Mouse (Mus musculus) forebrain, embryonic 12.5 days (tissue): ENCODE results near the gene St3gal5. TPM values are rescaled to one million over a fixed set of nuclear protein-coding genes. Genes with fewer than 3 reads are reported as not detected.
"Not testable (repeated sequence)": the region's sequence is repeated elsewhere in the genome, so short reads cannot be mapped to it uniquely, and the experiment has no call there.

Experiments used
- ATAC-seq: fragments of 200-750 bp; cut with Nextera tagmentation; 2 replicates; pipeline ENCODE4 v1.8.0; 2017; ENCODE audit warnings: moderate TSS enrichment; ENCODE audit not compliant: low FRiP score
- H3K27ac ChIP-seq: fragments of 300-500 bp; sonication (generic); 2 replicates; pipeline ENCODE4 v1.5.1; 2016; ENCODE audit warnings: mild to moderate bottlenecking
- H3K27me3 ChIP-seq: fragments of 300-500 bp; sonication (generic); 2 replicates; pipeline ENCODE4 v1.6.1; 2016; ENCODE audit warnings: mild to moderate bottlenecking
- H3K36me3 ChIP-seq: fragments of 300-500 bp; sonication (generic); replicated peaks from 2 replicates; pipeline ENCODE4 v1.6.1; 2016; ENCODE audit warnings: mild to moderate bottlenecking
- H3K4me1 ChIP-seq: fragments of 300-500 bp; sonication (generic); 2 replicates; pipeline ENCODE4 v1.6.1; 2016
- H3K4me2 ChIP-seq: fragments of 300-500 bp; sonication (generic); 2 replicates; pipeline ENCODE4 v1.6.1; 2016; ENCODE audit warnings: mild to moderate bottlenecking, moderate library complexity
- H3K4me3 ChIP-seq: fragments of 300-500 bp; sonication (generic); replicated peaks from 2 replicates; pipeline ENCODE4 v1.5.1; 2016; ENCODE audit warnings: mild to moderate bottlenecking
- H3K9ac ChIP-seq: fragments of 300-500 bp; sonication (generic); 2 replicates; pipeline ENCODE4 v1.6.1; 2016; ENCODE audit warnings: mild to moderate bottlenecking
- H3K9me3 ChIP-seq: fragments of 300-500 bp; sonication (generic); 2 replicates; pipeline ENCODE4 v1.6.1; 2016
- WGBS: fragments of 180-500 bp; shearing (Covaris S2); methylation state at CpG from one replicate; pipeline ENCODE4 v1.1.7; 2016; 5-methylcytosine and 5-hydroxymethylcytosine counted together
- polyA plus RNA-seq: library from polyadenylated mRNA; unstranded; fragments of >200 nt; fragmentation: Nextera tagmentation; extraction: Ambion mirVana; gene quantifications from 2 replicates; pipeline ENCODE4 v1.2.1, GENCODE M21; 2016

The St3gal5 gene
- 34.1 and 37.1 TPM in 2 replicates for polyA plus RNA-seq

- peak within 1 kb of the TSS; percentile 83 for H3K27ac ChIP-seq
Observed at GRCm38 (mm10) chr6:72097181-72097995, at the start of gene St3gal5. Gene St3gal5 (plus strand): TSS chr6:72097592.

GRCm38 (mm10) chr6:72048643-72049042 is 48.7 kb upstream of the St3gal5 start:
- no peak overlapping the region for H3K27ac ChIP-seq
- H3K4me1 ChIP-seq, result no peaks in the 10 kb centered on the region
- H3K36me3 ChIP-seq, result no peaks in the 10 kb centered on the region
- H3K9me3 ChIP-seq, result no peaks in the 10 kb centered on the region
- ATAC-seq, result no peak
- no peak overlapping the region for H3K4me2 ChIP-seq
- 90% methylated on average over 5 of the region's 5 CpGs for WGBS
- no peak overlapping the region for H3K4me3 ChIP-seq
- no peak overlapping the region for H3K9ac ChIP-seq
- no peaks in the 10 kb centered on the region for H3K27me3 ChIP-seq

More at GRCm38 (mm10) chr6:72097181-72097995, at the start of gene St3gal5:
- Histone ChIP-seq H3K4me2 (peak within 1 kb of the TSS; percentile 92), H3K9ac (peak within 1 kb of the TSS; percentile 88), H3K9me3 (no peaks in the 10 kb centered on the region), H3K36me3 (no peaks in the 10 kb centered on the region), H3K27me3 (no peaks in the 10 kb centered on the region), H3K4me3 (peak within 1 kb of the TSS; percentile 74), H3K4me1 (peaks cover 32% of the 10 kb centered on the region)
- 0% methylated on average over 54 of the region's 81 CpGs for WGBS
- ATAC-seq, result peak; percentile 98

DNA sequence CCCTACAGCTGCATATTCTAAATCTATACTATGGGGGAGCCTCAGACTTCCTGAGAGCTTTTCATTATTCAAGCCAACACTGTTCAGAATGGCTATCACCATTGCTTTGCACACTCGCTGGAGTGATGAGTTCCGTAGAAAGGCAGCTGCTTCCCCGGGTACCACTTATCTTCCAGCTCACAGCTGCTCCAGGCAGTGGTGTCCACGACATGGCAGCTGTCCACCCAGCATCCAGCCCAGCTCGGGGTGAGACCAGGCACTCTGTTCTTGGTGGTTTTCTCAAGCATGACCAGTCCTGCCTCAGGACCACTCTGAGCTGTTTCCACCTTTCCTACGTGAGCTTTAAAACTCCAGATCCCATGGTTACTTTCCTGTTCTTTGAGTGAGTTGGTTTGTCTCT is 47.5 kb upstream of the St3gal5 start:
- no peaks in the 10 kb centered on the region for H3K9me3 ChIP-seq
- no peaks in the 10 kb centered on the region for H3K36me3 ChIP-seq
- 84% methylated on average over 6 of the region's 6 CpGs for WGBS
- H3K4me1 ChIP-seq, result no peaks in the 10 kb centered on the region
- no peak overlapping the region for H3K9ac ChIP-seq
- no peak overlapping the region for H3K27ac ChIP-seq
- H3K4me3 ChIP-seq, result no peak overlapping the region
- H3K27me3 ChIP-seq, result no peaks in the 10 kb centered on the region
- ATAC-seq, result no peak
- no peak overlapping the region for H3K4me2 ChIP-seq

DNA sequence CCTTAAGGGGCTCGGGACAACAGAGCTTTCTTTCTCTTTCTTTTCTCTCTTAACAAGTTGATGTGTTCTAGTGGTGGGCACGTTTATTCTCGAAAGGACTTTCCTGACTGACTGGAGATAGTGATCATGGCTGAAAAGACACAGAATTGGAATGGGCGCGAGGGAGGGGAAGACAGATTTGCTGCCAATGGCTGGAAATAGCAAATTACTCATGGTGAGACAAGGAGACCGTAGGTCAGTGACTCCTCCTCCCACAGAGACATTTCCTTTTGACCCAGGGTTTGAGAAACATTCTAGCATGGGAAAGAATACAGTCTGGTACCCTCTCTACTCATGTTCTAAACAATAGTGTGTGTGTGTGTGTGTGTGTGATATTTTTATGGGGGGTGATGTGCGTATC is 46.6 kb upstream of the St3gal5 start:
- Histone ChIP-seq H3K9me3 (no peaks in the 10 kb centered on the region), H3K4me1 (no peaks in the 10 kb centered on the region), H3K27me3 (no peaks in the 10 kb centered on the region), H3K4me2 (no peak overlapping the region), H3K9ac (no peak overlapping the region), H3K4me3 (no peak overlapping the region), H3K36me3 (no peaks in the 10 kb centered on the region), H3K27ac (no peak overlapping the region)
- 79% methylated on average over 7 of the region's 7 CpGs for WGBS
- ATAC-seq, result no peak

DNA sequence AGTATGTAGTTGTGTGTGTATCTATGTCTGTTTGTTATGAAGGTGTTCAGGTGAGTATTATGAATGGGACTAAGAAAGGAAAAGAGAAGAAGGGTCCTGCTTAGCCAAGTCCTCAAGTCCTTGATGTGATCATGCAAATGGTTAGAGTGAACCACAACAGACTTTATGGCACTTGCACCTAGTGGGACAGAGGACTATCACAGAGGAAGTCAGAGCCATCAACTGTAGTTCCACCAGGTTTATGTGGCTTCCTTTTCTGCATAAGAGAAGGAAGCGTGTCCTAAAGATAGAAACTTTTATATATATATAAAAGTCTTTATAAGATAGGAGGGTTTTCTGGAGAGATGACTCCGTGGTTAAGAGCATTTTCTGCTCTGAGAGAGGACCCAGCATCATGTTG is 46.1 kb upstream of the St3gal5 start:
- Histone ChIP-seq H3K9ac (no peak overlapping the region), H3K27ac (no peak overlapping the region), H3K4me1 (no peaks in the 10 kb centered on the region), H3K36me3 (no peaks in the 10 kb centered on the region), H3K4me3 (no peak overlapping the region), H3K4me2 (no peak overlapping the region), H3K9me3 (no peaks in the 10 kb centered on the region), H3K27me3 (no peaks in the 10 kb centered on the region)
- WGBS, result 92% methylated on average over 2 of the region's 2 CpGs
- no peak for ATAC-seq

GRCm38 (mm10) chr6:72051757-72052156 is 45.6 kb upstream of the St3gal5 start:
- Histone ChIP-seq H3K36me3 (no peaks in the 10 kb centered on the region), H3K4me2 (no peak overlapping the region; the same call in 1 of the 2 replicates), H3K27me3 (no peaks in the 10 kb centered on the region), H3K4me3 (no peak overlapping the region), H3K27ac (no peak overlapping the region), H3K4me1 (no peaks in the 10 kb centered on the region), H3K9ac (no peak overlapping the region), H3K9me3 (no peaks in the 10 kb centered on the region)
- ATAC-seq, result no peak
- 75% methylated on average over 6 of the region's 6 CpGs for WGBS

DNA sequence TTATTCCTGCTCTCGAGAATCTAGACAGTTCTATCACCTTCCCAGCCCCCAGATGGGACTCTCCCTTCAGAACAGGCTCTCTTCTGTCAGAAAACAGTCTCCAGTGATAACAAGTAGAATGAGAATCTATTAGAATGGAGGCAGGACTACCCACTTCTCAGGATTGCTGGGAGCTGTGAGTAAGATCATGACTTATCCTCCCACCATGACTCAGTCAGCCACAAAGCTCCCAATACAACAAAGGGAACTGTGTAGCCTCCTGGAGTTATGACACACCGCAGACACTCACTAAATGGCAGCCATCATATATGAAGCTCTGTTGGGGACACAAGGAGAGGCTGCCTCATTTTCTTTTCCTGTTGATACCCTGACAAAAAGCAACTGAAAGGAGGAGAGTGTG is 40.8 kb upstream of the St3gal5 start:
- Histone ChIP-seq H3K27me3 (no peaks in the 10 kb centered on the region), H3K4me3 (no peak overlapping the region), H3K4me2 (no peak overlapping the region), H3K9me3 (no peaks in the 10 kb centered on the region), H3K27ac (no peak overlapping the region), H3K4me1 (no peaks in the 10 kb centered on the region), H3K36me3 (no peaks in the 10 kb centered on the region), H3K9ac (no peak overlapping the region)
- 80% methylated on average over 2 of the region's 2 CpGs for WGBS
- ATAC-seq, result no peak

- H3K4me2 ChIP-seq, result no peak overlapping the region
- no peaks in the 10 kb centered on the region for H3K4me1 ChIP-seq
- WGBS, result 90% methylated on average over 9 of the region's 9 CpGs
- no peak for ATAC-seq
- H3K36me3 ChIP-seq, result no peaks in the 10 kb centered on the region
- no peaks in the 10 kb centered on the region for H3K27me3 ChIP-seq
- no peak overlapping the region for H3K27ac ChIP-seq
- no peak overlapping the region for H3K4me3 ChIP-seq
- H3K9ac ChIP-seq, result no peak overlapping the region
- H3K9me3 ChIP-seq, result no peaks in the 10 kb centered on the region
Observed at GRCm38 (mm10) chr6:72058398-72058889, 38.9 kb upstream of the St3gal5 start.

DNA sequence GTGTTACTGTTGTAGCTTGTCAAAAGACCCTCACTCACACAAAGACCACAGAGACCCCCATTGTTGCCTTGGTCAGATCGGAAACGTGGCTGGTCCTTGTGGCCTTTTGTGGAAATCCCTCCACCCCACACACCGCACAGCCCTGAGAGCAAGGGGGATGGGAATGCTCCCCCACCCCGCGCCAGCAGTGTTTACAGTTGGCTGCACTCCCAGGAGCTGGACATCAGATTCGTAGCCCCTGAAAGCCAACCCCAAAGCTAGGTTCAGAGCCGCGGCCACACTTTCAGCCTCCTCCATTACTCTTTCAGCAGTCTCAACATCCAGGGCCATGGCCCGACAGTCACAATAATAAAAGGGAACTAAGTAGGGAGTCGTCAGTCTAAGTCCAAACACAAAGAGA is 36.7 kb upstream of the St3gal5 start:
- not testable (repeated sequence) for H3K4me2 ChIP-seq, H3K9me3 ChIP-seq, H3K27me3 ChIP-seq, H3K9ac ChIP-seq, H3K4me3 ChIP-seq, ATAC-seq, H3K27ac ChIP-seq, H3K36me3 ChIP-seq, H3K4me1 ChIP-seq
- WGBS, result 49% methylated on average over 10 of the region's 10 CpGs

DNA sequence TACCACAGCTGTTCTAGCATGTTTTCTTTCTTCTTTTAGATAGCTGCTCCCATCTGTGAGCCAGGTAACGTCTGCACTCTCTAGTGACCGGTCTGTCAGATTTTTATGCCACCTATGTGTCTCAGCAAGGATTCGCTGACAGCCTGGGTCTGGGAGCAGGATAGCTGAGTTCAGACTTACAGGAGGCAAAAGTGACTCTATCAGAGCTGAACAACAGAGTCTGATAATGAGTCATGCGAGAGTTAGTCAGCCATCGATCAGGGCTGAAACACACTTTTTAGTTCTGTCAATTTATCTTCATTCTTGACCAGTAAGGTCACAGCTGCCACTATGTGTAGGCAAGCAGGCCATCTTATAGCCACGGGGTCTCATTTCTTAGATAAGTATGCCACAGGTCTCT is 33.7 kb upstream of the St3gal5 start:
- no peaks in the 10 kb centered on the region for H3K27me3 ChIP-seq
- H3K4me2 ChIP-seq, result no peak overlapping the region
- no peak for ATAC-seq
- H3K9ac ChIP-seq, result no peak overlapping the region
- 88% methylated on average over 6 of the region's 6 CpGs for WGBS
- H3K36me3 ChIP-seq, result no peaks in the 10 kb centered on the region
- no peaks in the 10 kb centered on the region for H3K9me3 ChIP-seq
- H3K4me1 ChIP-seq, result no peaks in the 10 kb centered on the region
- H3K27ac ChIP-seq, result no peak overlapping the region
- H3K4me3 ChIP-seq, result no peak overlapping the region

DNA sequence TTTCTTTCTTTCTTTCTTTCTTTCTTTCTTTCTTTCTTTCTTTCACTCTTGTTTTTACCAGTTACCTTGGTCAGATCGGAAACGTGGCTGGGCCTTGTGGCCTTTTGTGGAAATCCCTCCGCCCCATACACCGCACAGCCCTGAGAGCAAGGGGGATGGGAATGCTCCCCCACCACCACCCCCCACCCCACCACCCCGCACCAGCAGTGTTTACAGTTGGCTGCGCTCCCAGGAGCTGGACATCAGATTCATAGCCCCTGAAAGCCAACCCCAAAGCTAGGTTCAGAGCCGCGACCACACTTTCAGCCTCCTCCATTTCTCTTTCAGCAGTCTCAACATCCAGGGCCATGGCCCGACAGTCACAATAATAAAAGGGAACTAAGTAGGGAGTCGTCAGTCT is 31.4 kb upstream of the St3gal5 start:
- ATAC-seq, result no peak
- H3K4me1 ChIP-seq, result no peaks in the 10 kb centered on the region
- 71% methylated on average over 10 of the region's 10 CpGs for WGBS
- H3K36me3 ChIP-seq, result no peaks in the 10 kb centered on the region
- no peak overlapping the region for H3K4me3 ChIP-seq
- no peaks in the 10 kb centered on the region for H3K27me3 ChIP-seq
- no peak overlapping the region for H3K27ac ChIP-seq
- H3K9ac ChIP-seq, result no peak overlapping the region
- H3K9me3 ChIP-seq, result no peaks in the 10 kb centered on the region
- no peak overlapping the region for H3K4me2 ChIP-seq

DNA sequence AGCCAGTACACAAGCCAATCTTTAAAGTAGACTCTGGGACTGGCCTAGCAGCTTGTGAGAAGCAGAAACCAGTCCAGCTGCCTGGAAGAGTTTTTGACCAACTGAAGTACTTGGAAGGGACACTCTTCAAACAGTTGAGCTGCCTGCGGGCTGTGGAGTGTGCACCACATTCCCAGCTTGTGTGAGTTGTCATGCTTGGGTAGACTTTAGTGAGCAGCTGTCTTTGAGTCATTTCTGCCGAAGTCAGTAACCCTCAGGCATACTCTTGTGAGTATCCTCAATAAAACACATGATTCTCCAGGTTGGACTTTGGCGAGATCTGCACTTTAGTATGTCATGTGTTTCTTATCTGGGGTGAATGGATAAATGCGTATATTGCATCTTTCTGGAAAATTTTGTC is 29.0 kb upstream of the St3gal5 start:
- ATAC-seq, result no peak
- Histone ChIP-seq H3K9me3 (no peaks in the 10 kb centered on the region), H3K4me1 (no peaks in the 10 kb centered on the region), H3K36me3 (no peaks in the 10 kb centered on the region), H3K4me2 (no peak overlapping the region), H3K27ac (no peak overlapping the region), H3K4me3 (no peak overlapping the region), H3K27me3 (no peaks in the 10 kb centered on the region), H3K9ac (no peak overlapping the region)
- 86% methylated on average over 4 of the region's 4 CpGs for WGBS

DNA sequence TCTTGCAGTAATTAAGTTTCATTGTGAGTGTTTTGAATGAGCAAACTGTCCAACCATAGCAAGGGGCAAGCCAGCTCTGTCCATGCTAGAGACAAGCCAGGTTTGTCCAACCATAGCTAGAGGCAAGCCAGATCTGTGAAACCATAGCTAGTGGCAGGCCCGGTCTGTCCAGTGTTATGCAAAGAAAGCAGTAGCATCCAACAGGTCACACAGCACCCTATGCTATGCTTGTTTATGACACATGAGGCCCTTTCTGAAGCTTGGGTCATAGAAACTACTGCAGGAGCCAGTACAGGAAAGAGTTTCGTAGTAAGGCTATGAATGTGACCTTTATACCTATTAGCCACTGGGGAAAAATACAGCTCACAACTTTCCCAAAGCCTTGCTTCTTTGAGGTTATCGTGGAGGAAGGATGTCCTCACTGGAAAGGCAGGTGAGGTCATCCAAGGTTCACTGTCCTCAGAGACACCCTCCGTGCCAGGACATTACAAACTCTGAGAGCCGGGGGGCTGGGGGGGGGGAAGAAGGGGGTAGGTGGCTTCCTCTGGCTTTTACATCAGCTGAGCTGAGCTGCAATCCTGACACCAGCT is 26.0 kb upstream of the St3gal5 start:
- H3K36me3 ChIP-seq, result no peaks in the 10 kb centered on the region
- ATAC-seq, result no peak
- H3K27me3 ChIP-seq, result no peaks in the 10 kb centered on the region
- H3K9ac ChIP-seq, result no peak overlapping the region
- no peak overlapping the region for H3K4me2 ChIP-seq
- 82% methylated on average over 5 of the region's 5 CpGs for WGBS
- no peaks in the 10 kb centered on the region for H3K9me3 ChIP-seq
- H3K27ac ChIP-seq, result no peak overlapping the region
- no peak overlapping the region for H3K4me3 ChIP-seq
- no peaks in the 10 kb centered on the region for H3K4me1 ChIP-seq
